Mouse (Mus musculus): Measurements from ENCODE around the gene Dnm3.

Dnm3 gene

GRCm38 (mm10) chr1:162213066-162213465 is 264.8 kb downstream of the Dnm3 start:
- H3K4me1 ChIP-seq (replicated peaks; ENCODE audit: low read depth, low read length), result peaks cover 7% of the 10 kb centered on the region; the same call in 1 of the 2 replicates
- H3K9me3 ChIP-seq (ENCODE audit: low read length), result no peaks in the 10 kb centered on the region
- H3K36me3 ChIP-seq (ENCODE audit: insufficient read depth, low read length), result no peaks in the 10 kb centered on the region
- H3K4me3 ChIP-seq (replicated peaks; ENCODE audit: low read length), result no peak overlapping the region
- TF ChIP-seq CTCF (conservative IDR thresholded peaks at IDR 0.05; ENCODE audit: low read length) (no peak), POU5F1 (IDR thresholded peaks at IDR 0.05; ENCODE audit: borderline replicate concordance, low read length) (no peak), NANOG (IDR thresholded peaks at IDR 0.05; ENCODE audit: borderline replicate concordance, low read length) (no peak)
- H3K27me3 ChIP-seq (ENCODE audit: insufficient read depth, low read length), result no peaks in the 10 kb centered on the region

- Histone ChIP-seq H3K27me3 (ENCODE audit: insufficient read depth, low read length) (no peaks in the 10 kb centered on the region), H3K36me3 (ENCODE audit: insufficient read depth, low read length) (no peaks in the 10 kb centered on the region), H3K9me3 (ENCODE audit: low read length) (no peaks in the 10 kb centered on the region), H3K4me1 (replicated peaks; ENCODE audit: low read depth, low read length) (no peaks in the 10 kb centered on the region; the same call in 1 of the 2 replicates), H3K4me3 (replicated peaks; ENCODE audit: low read length) (no peak overlapping the region)
- no peak for TF ChIP-seq CTCF (conservative IDR thresholded peaks at IDR 0.05; ENCODE audit: low read length)
- TF ChIP-seq NANOG (IDR thresholded peaks at IDR 0.05; ENCODE audit: borderline replicate concordance, low read length), result no peak
- no peak for TF ChIP-seq POU5F1 (IDR thresholded peaks at IDR 0.05; ENCODE audit: borderline replicate concordance, low read length)
Measured at GRCm38 (mm10) chr1:162210529-162210928, 267.3 kb downstream of the Dnm3 start.

DNA sequence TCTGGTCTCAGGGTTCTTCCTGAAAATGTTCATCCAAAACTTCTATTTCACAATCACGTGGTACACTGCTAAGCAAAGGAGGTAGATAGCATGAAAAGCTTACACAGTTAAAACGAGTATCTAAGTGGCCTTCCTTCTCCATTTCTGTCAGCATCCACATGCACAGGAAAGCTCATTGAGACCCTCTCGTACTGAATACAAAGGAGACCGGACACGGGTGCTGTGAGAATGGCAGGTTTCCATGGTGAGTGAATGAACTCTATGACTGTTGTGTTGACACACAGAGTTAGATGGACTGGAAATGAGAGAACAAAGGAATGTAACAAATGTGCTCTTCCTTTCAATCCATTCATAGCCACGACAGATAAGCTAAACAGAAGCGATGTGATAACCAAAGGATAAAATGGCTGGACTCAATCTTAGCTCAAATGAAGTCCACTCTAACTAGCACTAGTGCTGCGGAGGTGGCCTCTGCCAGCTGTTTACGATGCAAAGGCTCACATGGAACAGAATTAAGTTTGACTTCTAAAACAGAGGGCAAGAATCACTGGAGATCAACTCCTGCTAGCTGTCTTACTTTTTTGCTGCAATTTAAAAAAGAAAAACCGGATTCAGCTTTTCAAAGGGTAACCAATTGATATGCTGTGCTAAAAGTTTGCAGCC is 268.2 kb downstream of the Dnm3 start:
- Histone ChIP-seq H3K4me1 (replicated peaks; ENCODE audit: low read depth, low read length) (no peaks in the 10 kb centered on the region; the same call in 1 of the 2 replicates), H3K9me3 (ENCODE audit: low read length) (no peaks in the 10 kb centered on the region), H3K36me3 (ENCODE audit: insufficient read depth, low read length) (no peaks in the 10 kb centered on the region), H3K4me3 (replicated peaks; ENCODE audit: low read length) (0 out of 2 replicates have a peak overlapping the region, but pooled peaks have one; percentile 32), H3K27me3 (ENCODE audit: insufficient read depth, low read length) (no peaks in the 10 kb centered on the region)
- no peak for TF ChIP-seq CTCF (conservative IDR thresholded peaks at IDR 0.05; ENCODE audit: low read length)
- TF ChIP-seq NANOG (IDR thresholded peaks at IDR 0.05; ENCODE audit: borderline replicate concordance, low read length), result no peak
- no peak for TF ChIP-seq POU5F1 (IDR thresholded peaks at IDR 0.05; ENCODE audit: borderline replicate concordance, low read length)

- no peaks in the 10 kb centered on the region; the same call in 1 of the 2 replicates for H3K4me1 ChIP-seq (replicated peaks; ENCODE audit: low read depth, low read length)
- H3K36me3 ChIP-seq (ENCODE audit: insufficient read depth, low read length), result no peaks in the 10 kb centered on the region
- H3K9me3 ChIP-seq (ENCODE audit: low read length), result no peaks in the 10 kb centered on the region
- H3K4me3 ChIP-seq (replicated peaks; ENCODE audit: low read length), result peak overlapping the region; percentile 32; the same call in 1 of the 2 replicates
- TF ChIP-seq POU5F1 (IDR thresholded peaks at IDR 0.05; ENCODE audit: borderline replicate concordance, low read length) (no peak), NANOG (IDR thresholded peaks at IDR 0.05; ENCODE audit: borderline replicate concordance, low read length) (no peak), CTCF (conservative IDR thresholded peaks at IDR 0.05; ENCODE audit: low read length) (no peak)
- H3K27me3 ChIP-seq (ENCODE audit: insufficient read depth, low read length), result no peaks in the 10 kb centered on the region
Measured at GRCm38 (mm10) chr1:162209010-162209409, 268.8 kb downstream of the Dnm3 start.

GRCm38 (mm10) chr1:162207708-162208043 is 270.2 kb downstream of the Dnm3 start:
- Histone ChIP-seq H3K27me3 (ENCODE audit: insufficient read depth, low read length) (no peaks in the 10 kb centered on the region), H3K4me3 (replicated peaks; ENCODE audit: low read length) (no peak overlapping the region), H3K36me3 (ENCODE audit: insufficient read depth, low read length) (no peaks in the 10 kb centered on the region), H3K9me3 (ENCODE audit: low read length) (no peaks in the 10 kb centered on the region), H3K4me1 (replicated peaks; ENCODE audit: low read depth, low read length) (no peaks in the 10 kb centered on the region; the same call in 1 of the 2 replicates)
- TF ChIP-seq POU5F1 (IDR thresholded peaks at IDR 0.05; ENCODE audit: borderline replicate concordance, low read length) (no peak), NANOG (IDR thresholded peaks at IDR 0.05; ENCODE audit: borderline replicate concordance, low read length) (no peak), CTCF (conservative IDR thresholded peaks at IDR 0.05; ENCODE audit: low read length) (no peak)

DNA sequence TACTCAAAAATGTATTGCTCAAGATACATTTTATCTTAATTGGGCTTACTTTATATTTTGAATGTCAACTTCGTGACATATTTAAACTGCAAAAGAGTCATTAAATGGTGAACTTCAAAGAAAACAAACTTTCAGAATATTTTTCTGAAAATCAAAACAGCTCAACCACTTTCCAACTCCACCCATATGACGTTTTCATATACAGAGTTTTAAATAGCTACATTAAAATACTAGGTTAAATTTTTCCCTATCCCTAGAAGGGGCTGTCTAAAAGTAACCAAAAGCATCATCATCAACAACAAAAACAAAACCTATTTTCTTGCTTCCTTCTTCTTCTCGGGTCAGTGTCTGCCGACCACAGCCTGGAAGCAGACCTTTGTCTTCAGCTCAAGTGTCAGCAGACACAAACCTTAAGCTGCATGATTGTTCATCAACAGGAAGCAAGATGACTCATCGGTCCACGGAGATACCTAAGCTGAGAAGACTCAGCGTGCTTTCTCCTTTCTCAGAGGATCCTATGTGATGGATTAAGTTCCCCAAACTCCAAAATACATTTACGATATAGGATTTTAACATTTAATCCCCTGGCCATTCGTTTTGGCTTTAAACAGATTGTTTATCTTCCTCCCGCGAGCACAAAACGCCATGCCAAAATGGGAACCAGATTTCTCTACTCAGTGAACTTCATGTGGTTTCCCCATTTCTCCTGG is 270.7 kb downstream of the Dnm3 start:
- H3K9me3 ChIP-seq (ENCODE audit: low read length), result no peaks in the 10 kb centered on the region
- no peak overlapping the region for H3K4me3 ChIP-seq (replicated peaks; ENCODE audit: low read length)
- TF ChIP-seq NANOG (IDR thresholded peaks at IDR 0.05; ENCODE audit: borderline replicate concordance, low read length), result no peak
- no peak for TF ChIP-seq CTCF (conservative IDR thresholded peaks at IDR 0.05; ENCODE audit: low read length)
- no peak for TF ChIP-seq POU5F1 (IDR thresholded peaks at IDR 0.05; ENCODE audit: borderline replicate concordance, low read length)
- H3K27me3 ChIP-seq (ENCODE audit: insufficient read depth, low read length), result no peaks in the 10 kb centered on the region
- H3K36me3 ChIP-seq (ENCODE audit: insufficient read depth, low read length), result no peaks in the 10 kb centered on the region
- no peaks in the 10 kb centered on the region; the same call in 1 of the 2 replicates for H3K4me1 ChIP-seq (replicated peaks; ENCODE audit: low read depth, low read length)

DNA sequence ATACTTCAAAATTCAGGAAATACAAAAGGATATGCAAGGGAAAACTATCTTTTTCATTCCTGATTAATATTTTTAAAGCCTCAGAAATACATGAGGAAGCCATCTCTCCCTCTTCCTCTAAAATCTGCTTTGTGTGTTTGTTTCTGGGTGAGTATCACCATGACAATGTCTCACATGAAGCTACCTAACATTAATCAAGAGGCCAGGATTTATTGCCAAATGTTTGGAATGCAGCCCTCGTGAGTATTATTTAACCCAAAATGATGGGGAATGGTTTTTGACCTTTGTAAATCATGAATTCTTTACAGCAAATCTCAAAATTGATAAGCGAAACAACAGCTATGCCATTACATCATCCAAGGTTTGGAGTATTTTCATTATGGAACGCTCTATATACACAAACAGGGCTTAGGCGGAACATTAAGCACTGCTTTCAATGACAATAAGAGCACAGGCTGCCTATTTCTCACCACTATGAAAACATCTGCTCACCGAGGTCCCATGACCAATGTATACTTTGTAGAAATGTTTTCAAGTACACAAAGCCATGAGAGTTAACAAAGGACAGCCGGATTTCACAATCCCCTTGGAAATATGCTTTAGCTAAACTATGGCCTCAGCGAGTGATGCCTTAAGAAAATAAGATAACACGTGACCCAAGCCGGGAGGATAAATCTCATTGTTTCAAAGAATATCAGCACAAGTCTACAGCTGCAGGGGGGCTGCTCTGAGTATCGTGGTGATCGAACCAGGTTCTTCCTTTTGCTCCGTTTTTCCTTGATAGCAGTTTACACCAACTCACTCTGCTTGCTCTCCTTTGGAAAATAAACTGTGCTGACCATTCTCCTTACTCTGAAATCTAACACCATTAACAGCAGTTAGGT is 275.1 kb downstream of the Dnm3 start:
- Histone ChIP-seq H3K4me3 (replicated peaks; ENCODE audit: low read length) (no peak overlapping the region), H3K27me3 (ENCODE audit: insufficient read depth, low read length) (no peaks in the 10 kb centered on the region), H3K4me1 (replicated peaks; ENCODE audit: low read depth, low read length) (no peaks in the 10 kb centered on the region), H3K9me3 (ENCODE audit: low read length) (no peaks in the 10 kb centered on the region), H3K36me3 (ENCODE audit: insufficient read depth, low read length) (no peaks in the 10 kb centered on the region)
- TF ChIP-seq NANOG (IDR thresholded peaks at IDR 0.05; ENCODE audit: borderline replicate concordance, low read length) (no peak), POU5F1 (IDR thresholded peaks at IDR 0.05; ENCODE audit: borderline replicate concordance, low read length) (no peak), CTCF (conservative IDR thresholded peaks at IDR 0.05; ENCODE audit: low read length) (no peak)

DNA sequence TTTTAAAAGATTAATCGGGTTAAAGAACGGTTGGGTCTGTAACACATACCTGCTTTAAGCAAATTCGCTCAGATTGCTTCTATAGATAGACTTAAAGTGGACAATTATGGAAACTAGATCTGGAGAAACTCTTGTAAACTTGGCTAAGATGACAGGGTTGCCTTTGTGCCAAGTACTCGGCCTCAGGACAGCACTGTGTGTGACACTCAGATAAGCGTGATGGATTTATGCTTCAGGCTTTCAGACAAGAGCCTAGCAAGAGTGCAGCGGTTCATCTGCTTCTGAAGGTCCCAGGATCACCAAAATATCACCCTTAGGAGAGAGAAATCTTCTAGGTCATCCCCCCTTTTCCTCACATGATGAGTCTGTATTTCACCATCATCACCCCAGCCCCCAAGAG is 277.4 kb downstream of the Dnm3 start:
- no peak overlapping the region for H3K4me3 ChIP-seq (replicated peaks; ENCODE audit: low read length)
- TF ChIP-seq POU5F1 (IDR thresholded peaks at IDR 0.05; ENCODE audit: borderline replicate concordance, low read length) (no peak), CTCF (conservative IDR thresholded peaks at IDR 0.05; ENCODE audit: low read length) (no peak), NANOG (IDR thresholded peaks at IDR 0.05; ENCODE audit: borderline replicate concordance, low read length) (no peak)
- no peaks in the 10 kb centered on the region for H3K27me3 ChIP-seq (ENCODE audit: insufficient read depth, low read length)
- no peaks in the 10 kb centered on the region for H3K4me1 ChIP-seq (replicated peaks; ENCODE audit: low read depth, low read length)
- H3K36me3 ChIP-seq (ENCODE audit: insufficient read depth, low read length), result no peaks in the 10 kb centered on the region
- H3K9me3 ChIP-seq (ENCODE audit: low read length), result no peaks in the 10 kb centered on the region

All from E14TG2a.4 (cell line).